Mouse (Mus musculus) CH12.LX (cell line): ENCODE results near the gene Tmem185b.

Experiments used
- CTCF ChIP-seq, 2 experiments: IDR thresholded peaks in 1 of 2; conservative IDR thresholded peaks in 1 of 2; 2 replicates each; pipeline ENCODE4 v1.5.1; 2011 to 2012; ENCODE audit warnings: low read depth in 2 of 2, low read length in 2 of 2, improper control_type of control experiment in 1 of 2, inconsistent platforms in 1 of 2, mild to moderate bottlenecking in 1 of 2, moderate library complexity in 1 of 2
- EP300 ChIP-seq: IDR thresholded peaks from 2 replicates; pipeline ENCODE4 v1.6.1; 2011; ENCODE audit warnings: low read length, improper control_type of control experiment
- ETS1 ChIP-seq: conservative IDR thresholded peaks from 2 replicates; pipeline ENCODE4 v1.6.1; 2012; ENCODE audit warnings: low read depth, mild to moderate bottlenecking, inconsistent platforms, low read length, improper control_type of control experiment, moderate library complexity
- HCFC1 ChIP-seq: IDR thresholded peaks from 2 replicates; pipeline ENCODE4 v1.6.1; 2012; ENCODE audit warnings: low read depth, mild to moderate bottlenecking, inconsistent platforms, low read length, improper control_type of control experiment
- POLR2A ChIP-seq: IDR thresholded peaks from 2 replicates; pipeline ENCODE4 v1.6.1; 2011; ENCODE audit warnings: low read depth, mild to moderate bottlenecking, improper control_type of control experiment, low read length
- RAD21 ChIP-seq: IDR thresholded peaks from 2 replicates; pipeline ENCODE4 v1.6.1; 2011; ENCODE audit warnings: low read depth, mild to moderate bottlenecking, low read length, improper control_type of control experiment, moderate library complexity
- USF2 ChIP-seq: conservative IDR thresholded peaks from 2 replicates; pipeline ENCODE4 v1.6.1; 2011; ENCODE audit warnings: low read depth, low read length, improper control_type of control experiment
- ZMIZ1 ChIP-seq: IDR thresholded peaks from 2 replicates; pipeline ENCODE4 v1.6.1; 2012; ENCODE audit warnings: low read depth, mild to moderate bottlenecking, inconsistent platforms, low read length, improper control_type of control experiment

GRCm38 (mm10) chr1:119497346-119498004 is 28.5 kb upstream of the Tmem185b start:
- TF ChIP-seq USF2: no peak
- no peak for TF ChIP-seq ETS1
- TF ChIP-seq POLR2A: no peak
- TF ChIP-seq CTCF (conservative IDR thresholded peaks at IDR 0.05 in 1 of 2, IDR thresholded peaks at IDR 0.05 in 1 of 2; ENCODE audit: low read depth in 2 of 2, low read length in 2 of 2): no peak
- no peak for TF ChIP-seq EP300
- no peak for TF ChIP-seq RAD21
- no peak for TF ChIP-seq HCFC1
- TF ChIP-seq ZMIZ1: no peak
